Mouse (Mus musculus) neural tube, embryonic 12.5 days (tissue): ENCODE measurements around the gene Bpifb3. TPM values are rescaled to one million over a fixed set of nuclear protein-coding genes. Genes with fewer than 3 reads are reported as not detected.

Experiments used
- ATAC-seq: fragments of 200-750 bp; cut with Nextera tagmentation; 2 replicates; pipeline ENCODE4 v1.8.0; 2017; ENCODE audit warnings: low read depth, mild to moderate bottlenecking, moderate TSS enrichment, moderate library complexity; ENCODE audit not compliant: low FRiP score
- H3K27ac ChIP-seq: fragments of 300-500 bp; sonication (generic); 2 replicates; pipeline ENCODE4 v1.5.1; 2016
- H3K27me3 ChIP-seq: fragments of 300-500 bp; sonication (generic); replicated peaks from 2 replicates; pipeline ENCODE4 v1.6.1; 2016; ENCODE audit warnings: mild to moderate bottlenecking
- H3K36me3 ChIP-seq: fragments of 300-500 bp; sonication (generic); 2 replicates; pipeline ENCODE4 v1.6.1; 2016; ENCODE audit warnings: mild to moderate bottlenecking
- H3K4me1 ChIP-seq: fragments of 300-500 bp; sonication (generic); 2 replicates; pipeline ENCODE4 v1.6.1; 2016
- H3K4me2 ChIP-seq: fragments of 300-500 bp; sonication (generic); replicated peaks from 2 replicates; pipeline ENCODE4 v1.6.1; 2016; ENCODE audit warnings: mild to moderate bottlenecking
- H3K4me3 ChIP-seq: fragments of 300-500 bp; sonication (generic); 2 replicates; pipeline ENCODE4 v1.5.1; 2016
- H3K9ac ChIP-seq: fragments of 300-500 bp; sonication (generic); 2 replicates; pipeline ENCODE4 v1.6.1; 2016; ENCODE audit warnings: mild to moderate bottlenecking
- H3K9me3 ChIP-seq: fragments of 300-500 bp; sonication (generic); 2 replicates; pipeline ENCODE4 v1.6.1; 2016; ENCODE audit warnings: mild to moderate bottlenecking
- WGBS: fragments of 180-500 bp; shearing (Covaris S2); methylation state at CpG from one replicate; pipeline ENCODE4 v1.1.7; 2016; 5-methylcytosine and 5-hydroxymethylcytosine counted together
- polyA plus RNA-seq: library from polyadenylated mRNA; unstranded; fragments of >200 nt; fragmentation: Nextera tagmentation; extraction: Ambion mirVana; gene quantifications from 2 replicates; pipeline ENCODE4 v1.2.1, GENCODE M21; 2016

The Bpifb3 gene
- polyA plus RNA-seq, 1 experiment from 2014 or later, result not detected

- Histone ChIP-seq H3K27me3 (no peaks in the 10 kb centered on the region), H3K4me1 (no peaks in the 10 kb centered on the region), H3K36me3 (no peaks in the 10 kb centered on the region), H3K9ac (no peak within 1 kb of the TSS), H3K4me2 (no peak within 1 kb of the TSS), H3K9me3 (no peaks in the 10 kb centered on the region), H3K27ac (no peak within 1 kb of the TSS), H3K4me3 (no peak within 1 kb of the TSS)
- no peak for ATAC-seq
- 87% methylated on average over 5 of the region's 5 CpGs for WGBS
Observed at GRCm38 (mm10) chr2:153937843-153938242, 19.8 kb downstream of the Bpifb3 start, which contains the start of gene Bpifb4. Gene Bpifb4, plus strand, starts transcription at chr2:153938212.

GRCm38 (mm10) chr2:153943537-153943936, 25.5 kb downstream of the Bpifb3 start:
- Histone ChIP-seq H3K27ac (no peak overlapping the region), H3K4me1 (no peaks in the 10 kb centered on the region), H3K9me3 (no peaks in the 10 kb centered on the region), H3K4me3 (no peak overlapping the region), H3K27me3 (no peaks in the 10 kb centered on the region), H3K4me2 (no peak overlapping the region), H3K9ac (no peak overlapping the region), H3K36me3 (no peaks in the 10 kb centered on the region)
- 41% methylated on average over 3 of the region's 3 CpGs for WGBS
- no peak for ATAC-seq

- H3K9me3 ChIP-seq, result no peaks in the 10 kb centered on the region
- H3K4me2 ChIP-seq, result no peak overlapping the region
- H3K27ac ChIP-seq, result no peak overlapping the region
- no peak overlapping the region for H3K4me3 ChIP-seq
- 85% methylated on average over 8 of the region's 8 CpGs for WGBS
- no peaks in the 10 kb centered on the region for H3K27me3 ChIP-seq
- no peak overlapping the region for H3K9ac ChIP-seq
- H3K4me1 ChIP-seq, result no peaks in the 10 kb centered on the region
- H3K36me3 ChIP-seq, result no peaks in the 10 kb centered on the region
- ATAC-seq, result no peak
Observed at GRCm38 (mm10) chr2:153944567-153944966, 26.5 kb downstream of the Bpifb3 start.

GRCm38 (mm10) chr2:153952897-153953296, 34.9 kb downstream of the Bpifb3 start:
- H3K4me3 ChIP-seq, result no peak overlapping the region
- 29% methylated on average over 6 of the region's 6 CpGs for WGBS
- no peaks in the 10 kb centered on the region for H3K36me3 ChIP-seq
- no peak for ATAC-seq
- no peaks in the 10 kb centered on the region for H3K9me3 ChIP-seq
- no peaks in the 10 kb centered on the region for H3K27me3 ChIP-seq
- H3K27ac ChIP-seq, result no peak overlapping the region
- H3K9ac ChIP-seq, result no peak overlapping the region
- no peak overlapping the region for H3K4me2 ChIP-seq
- no peaks in the 10 kb centered on the region for H3K4me1 ChIP-seq

- no peaks in the 10 kb centered on the region for H3K36me3 ChIP-seq
- no peak overlapping the region for H3K27ac ChIP-seq
- WGBS, result 7% methylated on average over 6 of the region's 6 CpGs
- H3K4me2 ChIP-seq, result peak overlapping the region; percentile 7; the same call in 1 of the 2 replicates
- H3K4me1 ChIP-seq, result no peaks in the 10 kb centered on the region
- no peak overlapping the region for H3K9ac ChIP-seq
- H3K4me3 ChIP-seq, result no peak overlapping the region
- peak; percentile 44; the same call in 1 of the 2 replicates for ATAC-seq
- no peaks in the 10 kb centered on the region for H3K9me3 ChIP-seq
- no peaks in the 10 kb centered on the region for H3K27me3 ChIP-seq
Observed at GRCm38 (mm10) chr2:153953836-153954235, 35.8 kb downstream of the Bpifb3 start.

- Histone ChIP-seq H3K9ac (no peak overlapping the region), H3K27me3 (no peaks in the 10 kb centered on the region), H3K4me2 (no peak overlapping the region), H3K27ac (no peak overlapping the region), H3K4me3 (no peak overlapping the region), H3K36me3 (no peaks in the 10 kb centered on the region), H3K9me3 (no peaks in the 10 kb centered on the region), H3K4me1 (no peaks in the 10 kb centered on the region)
- ATAC-seq, result no peak
- 77% methylated on average over 4 of the region's 4 CpGs for WGBS
Observed at GRCm38 (mm10) chr2:153962821-153963331, 44.8 kb downstream of the Bpifb3 start.

GRCm38 (mm10) chr2:153963334-153963733, 45.3 kb downstream of the Bpifb3 start:
- 81% methylated on average over 1 of the region's 1 CpGs for WGBS
- Histone ChIP-seq H3K4me2 (no peak overlapping the region), H3K4me1 (no peaks in the 10 kb centered on the region), H3K36me3 (no peaks in the 10 kb centered on the region), H3K27me3 (no peaks in the 10 kb centered on the region), H3K27ac (no peak overlapping the region), H3K9ac (no peak overlapping the region), H3K9me3 (no peaks in the 10 kb centered on the region), H3K4me3 (no peak overlapping the region)
- ATAC-seq, result no peak

GRCm38 (mm10) chr2:153970221-153970620, 52.2 kb downstream of the Bpifb3 start:
- Histone ChIP-seq H3K36me3 (no peaks in the 10 kb centered on the region), H3K27ac (no peak overlapping the region), H3K4me2 (no peak overlapping the region), H3K9me3 (no peaks in the 10 kb centered on the region), H3K4me1 (no peaks in the 10 kb centered on the region), H3K4me3 (no peak overlapping the region), H3K9ac (no peak overlapping the region), H3K27me3 (no peaks in the 10 kb centered on the region)
- ATAC-seq, result no peak
- 73% methylated on average over 5 of the region's 5 CpGs for WGBS

- Histone ChIP-seq H3K27me3 (no peaks in the 10 kb centered on the region), H3K9ac (no peak within 1 kb of the TSS), H3K27ac (no peak within 1 kb of the TSS), H3K9me3 (no peaks in the 10 kb centered on the region), H3K4me2 (no peak within 1 kb of the TSS), H3K4me3 (no peak within 1 kb of the TSS), H3K36me3 (no peaks in the 10 kb centered on the region), H3K4me1 (no peaks in the 10 kb centered on the region)
- WGBS, result 83% methylated on average over 5 of the region's 5 CpGs
- ATAC-seq, result no peak
Observed at GRCm38 (mm10) chr2:153974582-153974981, 56.6 kb downstream of the Bpifb3 start, which contains the start of gene Bpifa6. Gene Bpifa6, plus strand, starts transcription at chr2:153974945.

Other genes starting within 250 kb of the Bpifb3 start
- gene Dnmt3c, start 221.6 kb upstream of the Bpifb3 start, polyA plus RNA-seq, result 0.11 and 0.17 TPM in 2 replicates
- 399 and 422 TPM in 2 replicates for gene Mapre1, start 177.0 kb upstream of the Bpifb3 start, polyA plus RNA-seq
- not detected in 2 replicates for gene Efcab8, start 138.3 kb upstream of the Bpifb3 start, polyA plus RNA-seq
- not detected in 2 replicates for gene Sun5, start 47.1 kb upstream of the Bpifb3 start, polyA plus RNA-seq
- gene Bpifb2, start 43.2 kb upstream of the Bpifb3 start, polyA plus RNA-seq, result not detected in 2 replicates
- not detected in 2 replicates for gene Bpifb6, start 17.8 kb upstream of the Bpifb3 start, polyA plus RNA-seq
- gene Bpifb4, start 20.0 kb downstream of the Bpifb3 start, polyA plus RNA-seq, result not detected in 2 replicates
- not detected in 2 replicates for gene Bpifa6, start 56.7 kb downstream of the Bpifb3 start, polyA plus RNA-seq
- not detected in 2 replicates for gene Bpifa2, start 90.0 kb downstream of the Bpifb3 start, polyA plus RNA-seq
- gene Bpifa3, start 212.1 kb downstream of the Bpifb3 start, polyA plus RNA-seq, result not detected in 2 replicates
- gene Bpifa1, start 224.7 kb downstream of the Bpifb3 start, polyA plus RNA-seq, result not detected in 2 replicates
- not detected in 2 replicates for gene Bpifa5, start 244.4 kb downstream of the Bpifb3 start, polyA plus RNA-seq